Mouse (Mus musculus): ENCODE data around the gene Lrmp.

Lrmp gene

GRCm38 (mm10) chr6:145197949-145198686, 82.7 kb downstream of the Lrmp start:
- DNase-seq (ENCODE audit: extremely low read depth, low read depth, low spot score) = no peak

- DNase-seq (ENCODE audit: extremely low read depth, low read depth, low spot score) = no peak
Measured at GRCm38 (mm10) chr6:145202432-145203125, 87.1 kb downstream of the Lrmp start.

DNA sequence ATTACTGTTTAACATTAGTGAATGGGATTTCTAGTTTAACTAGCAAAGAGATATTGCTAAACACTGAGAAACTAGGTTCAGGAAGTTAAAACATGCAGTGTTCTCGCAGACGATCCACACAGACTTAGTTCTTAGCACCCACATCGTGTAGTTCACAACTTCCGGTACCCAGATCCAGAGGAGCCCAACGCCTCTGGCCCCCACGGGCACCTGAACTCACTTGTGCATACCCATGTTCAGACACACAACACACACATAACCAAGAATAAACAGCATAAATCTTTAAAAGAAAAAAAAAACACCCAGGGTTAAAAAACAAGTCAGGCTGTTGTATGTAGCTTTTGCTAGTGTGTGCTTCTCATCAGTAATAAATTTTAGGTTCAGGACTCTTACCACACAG, 89.0 kb downstream of the Lrmp start:
- DNase-seq (ENCODE audit: extremely low read depth, low read depth, low spot score) = no peak

GRCm38 (mm10) chr6:145205142-145205541, 89.7 kb downstream of the Lrmp start:
- DNase-seq (ENCODE audit: extremely low read depth, low read depth, low spot score) = no peak

DNA sequence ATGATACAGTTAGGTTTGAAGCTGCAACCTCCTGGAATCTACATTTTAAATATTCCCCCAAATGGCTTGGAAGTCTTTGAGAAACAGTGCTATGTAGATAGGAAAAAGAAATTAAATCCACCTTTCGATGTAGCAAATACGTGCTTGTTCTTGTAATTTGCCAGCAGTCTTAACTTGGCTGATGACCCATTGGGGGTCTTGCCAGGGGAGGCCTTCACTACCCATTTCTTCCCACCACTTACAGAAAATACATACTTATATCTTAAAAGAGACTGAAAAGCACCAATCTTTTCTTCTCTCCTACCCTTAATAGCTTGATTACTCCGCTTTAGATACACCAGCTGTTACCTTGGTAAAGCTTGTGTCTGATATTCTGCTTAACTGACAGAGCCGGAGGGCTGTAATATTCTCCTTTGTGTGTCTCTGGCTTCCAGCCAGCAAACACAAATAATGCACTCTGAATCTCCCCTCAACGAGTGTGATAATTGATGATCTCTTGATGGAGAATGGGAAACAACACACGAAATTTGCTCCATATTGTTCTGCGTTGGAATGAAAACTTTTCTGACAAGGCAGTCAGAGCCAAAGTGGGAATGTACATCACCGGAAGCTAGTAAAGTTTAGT, 94.7 kb downstream of the Lrmp start:
- no peak for DNase-seq (ENCODE audit: extremely low read depth, low read depth, low spot score)

DNA sequence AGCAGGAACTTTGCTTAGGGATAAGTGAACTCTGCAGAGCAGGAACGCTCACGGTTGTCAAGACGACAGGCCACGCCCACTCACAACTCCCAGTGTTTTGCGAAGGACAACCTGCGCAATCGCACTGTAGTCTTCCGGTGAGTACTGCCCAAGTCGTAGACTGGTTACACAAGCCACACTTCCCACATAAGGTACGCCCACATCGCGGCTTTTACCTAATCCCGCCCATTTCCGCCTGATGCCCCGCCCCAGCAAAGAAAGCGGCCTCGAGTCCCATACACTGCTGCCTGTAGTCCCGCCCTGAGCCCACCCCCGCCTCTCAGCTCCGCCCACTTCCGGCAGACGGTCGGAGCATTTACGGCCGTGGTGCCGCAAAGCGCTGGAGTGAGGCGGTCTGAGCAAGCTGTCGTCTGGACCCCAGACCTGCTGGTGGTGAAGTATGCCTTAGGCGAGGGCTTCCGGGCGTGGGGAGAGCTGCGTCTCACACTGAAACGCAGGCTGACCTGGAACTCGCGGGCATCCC, 95.4 kb downstream of the Lrmp start, which contains the start of the genes Casc1 and Etfrf1:
Gene Casc1, minus strand, starts transcription at position 190 of the 523 bp plus-strand sequence.
Gene Etfrf1, plus strand, starts transcription at position 319 of the 523 bp plus-strand sequence.
- DNase-seq (ENCODE audit: extremely low read depth, low read depth, low spot score) = peak; percentile 99

GRCm38 (mm10) chr6:145211376-145212305, 96.2 kb downstream of the Lrmp start:
- DNase-seq (ENCODE audit: extremely low read depth, low read depth, low spot score) = no peak

DNA sequence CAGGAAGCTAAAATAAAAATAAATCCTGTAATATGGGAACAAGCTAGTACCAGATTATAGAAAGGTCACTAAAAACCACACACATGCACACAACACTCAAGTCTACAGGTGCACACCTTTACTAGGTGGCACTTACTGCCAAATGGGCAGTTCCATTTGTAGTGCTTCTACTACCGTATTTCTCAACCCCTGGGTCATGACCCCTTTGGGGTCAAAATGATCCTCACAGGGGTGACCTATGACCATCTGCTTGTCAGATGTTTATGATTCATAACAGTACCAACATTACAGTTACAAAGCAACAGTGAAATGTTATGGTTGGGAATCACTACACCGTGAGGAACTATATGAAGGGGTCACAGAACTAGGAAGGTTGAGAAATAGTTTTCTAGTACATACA, 98.5 kb downstream of the Lrmp start:
- DNase-seq (ENCODE audit: extremely low read depth, low read depth, low spot score) = no peak

DNA sequence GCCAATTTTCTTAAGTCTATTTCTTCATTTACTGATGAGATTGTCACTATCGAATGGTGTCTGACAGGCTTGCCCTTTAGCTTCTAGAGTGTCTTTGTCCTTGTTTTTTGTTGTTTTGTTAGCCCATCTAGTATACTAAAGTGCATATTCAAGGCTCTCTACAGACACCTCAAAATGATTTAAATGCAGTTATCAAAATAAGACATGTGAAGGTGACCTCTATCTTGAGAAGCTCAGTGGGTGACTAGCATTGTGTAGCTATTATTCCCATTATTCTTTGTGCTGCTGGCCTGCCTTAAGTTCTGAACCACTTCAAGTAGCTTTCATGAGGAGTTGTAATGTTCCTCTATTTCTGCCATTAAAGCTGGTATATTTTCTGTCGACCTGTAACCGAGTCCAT, 100.4 kb downstream of the Lrmp start:
- DNase-seq (ENCODE audit: extremely low read depth, low read depth, low spot score) = no peak

DNA sequence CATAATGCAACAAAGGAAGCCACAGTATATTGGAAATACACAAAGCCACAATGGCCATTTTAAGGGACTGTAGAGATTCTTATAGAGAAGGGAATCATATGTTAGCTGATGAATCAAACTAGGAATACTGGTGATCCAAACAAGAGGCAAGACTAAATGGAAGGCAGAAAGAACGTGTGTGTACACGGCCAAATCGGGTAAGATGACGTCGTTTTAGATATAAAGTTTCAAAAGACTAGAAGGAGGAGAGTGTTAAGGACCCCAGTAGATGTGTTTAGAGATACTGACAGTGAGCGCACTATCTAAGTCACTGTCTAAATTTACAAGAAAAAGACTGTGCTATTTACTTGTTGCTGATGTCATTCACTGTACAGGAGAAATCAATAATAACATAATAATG, 108.8 kb downstream of the Lrmp start:
- no peak for DNase-seq (ENCODE audit: extremely low read depth, low read depth, low spot score)

Data from fat pad, adult 2 months (tissue).